In the genomic region with DNA sequence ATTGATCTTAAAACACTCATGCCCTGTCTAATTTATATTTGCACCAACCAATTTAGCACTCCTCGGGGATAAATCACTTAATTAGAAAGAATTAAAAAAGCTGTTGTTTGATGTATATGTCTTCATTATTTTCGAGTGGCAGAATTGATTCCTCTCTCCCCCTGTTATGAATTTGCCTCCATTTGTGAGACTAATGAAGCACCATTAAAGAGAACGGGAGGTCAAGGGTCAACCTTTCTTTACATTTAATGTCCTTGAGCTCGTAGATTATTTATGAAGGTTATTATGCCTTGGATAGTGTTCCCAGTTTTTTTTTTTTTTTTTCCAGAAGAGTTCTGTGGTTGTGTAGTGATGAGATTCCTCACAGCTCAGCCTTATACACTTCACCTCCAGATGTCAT, we compare ENCODE assay signal across 23 mouse cellular contexts.
A peak's percentile ranks its signal among the peaks of the same experiment; 100 is the strongest.
DNase-seq lines count a peak whose midpoint lies in the region; ATAC-seq and TF ChIP-seq lines count a peak whose summit lies in the region.
"Had no signal": no experiment of that assay in that cellular context is flagged by ENCODE, and none has a peak within 500 bp of the region (broad histone marks: within the 10 kb centered on the region; RNA-seq: fewer than 3 reads in every experiment).

No protein-coding gene starts in this region.

- peak; percentile 51 for DNase-seq in lung, embryonic 14.5 days
- no peak for DNase-seq in lung, postnatal 14 days
- DNase-seq in brain, embryonic 14.5 days (ENCODE audit: low read depth) = peak; percentile 20
- peak; percentile 16 for DNase-seq in embryo, embryonic 11.5 days (ENCODE audit: low read depth, low spot score)
- DNase-seq in adrenal gland, adult 2 months = no peak
- no peak for DNase-seq in left cerebral cortex, adult 11 months (ENCODE audit: low spot score)
- DNase-seq: adrenal gland, postnatal 10 days; cerebellum, adult 2 months; cerebellum, postnatal 14 days; forebrain, postnatal 0 days; gastrocnemius, postnatal 36 days; heart, adult 11 months; heart, postnatal 10 days; heart, postnatal 4 days; kidney, adult 11 months had no signal

- no peaks in the 10 kb centered on the region for H3K4me1 ChIP-seq in lung, embryonic 14.5 days (ENCODE audit: insufficient read depth)
- peaks cover 4% of the 10 kb centered on the region; the same call in 1 of the 2 replicates for H3K4me1 ChIP-seq in neural tube, embryonic 13.5 days (replicated peaks)
- H3K4me1 ChIP-seq: embryonic facial prominence, embryonic 12.5 days; forebrain, embryonic 12.5 days; heart, embryonic 10.5 days; hindbrain, embryonic 12.5 days had no signal

- no peak overlapping the region for H3K27ac ChIP-seq in lung, embryonic 14.5 days (ENCODE audit: low read depth)
- H3K27ac ChIP-seq in neural tube, embryonic 13.5 days (replicated peaks) = no peak overlapping the region
- H3K27ac ChIP-seq: embryonic facial prominence, embryonic 12.5 days; forebrain, embryonic 12.5 days; heart, embryonic 10.5 days; hindbrain, embryonic 12.5 days had no signal

- no peak for TF ChIP-seq CTCF in lung, embryonic 14.5 days (IDR thresholded peaks at IDR 0.05; ENCODE audit: low read depth)
- no peak for TF ChIP-seq CTCF in brain, embryonic 14.5 days (IDR thresholded peaks at IDR 0.05; ENCODE audit: borderline replicate concordance, extremely low read depth, insufficient read depth, insufficient read length)

- H3K4me2 ChIP-seq in lung, embryonic 14.5 days = no peak overlapping the region
- H3K4me2 ChIP-seq in neural tube, embryonic 13.5 days = no peak overlapping the region
- H3K4me2 ChIP-seq: embryonic facial prominence, embryonic 12.5 days; forebrain, embryonic 12.5 days; hindbrain, embryonic 12.5 days had no signal

- 27% methylated on average over 4 of the region's 4 CpGs for WGBS in lung, embryonic 14.5 days
- 54% methylated on average over 4 of the region's 4 CpGs for WGBS in neural tube, embryonic 13.5 days

- H3K36me3 ChIP-seq in lung, embryonic 14.5 days (ENCODE audit: insufficient read depth) = no peaks in the 10 kb centered on the region
- H3K36me3 ChIP-seq in neural tube, embryonic 13.5 days = no peaks in the 10 kb centered on the region
- H3K36me3 ChIP-seq: embryonic facial prominence, embryonic 12.5 days; forebrain, embryonic 12.5 days; G1E; heart, embryonic 10.5 days; hindbrain, embryonic 12.5 days had no signal

- H3K4me3 ChIP-seq in lung, embryonic 14.5 days (ENCODE audit: low read depth, low read length) = no peak overlapping the region
- H3K4me3 ChIP-seq in neural tube, embryonic 13.5 days = no peak overlapping the region
- H3K4me3 ChIP-seq: embryonic facial prominence, embryonic 12.5 days; forebrain, embryonic 12.5 days; heart, embryonic 10.5 days; hindbrain, embryonic 12.5 days had no signal

- H3K27me3 ChIP-seq in lung, embryonic 14.5 days (ENCODE audit: insufficient read depth, low read length) = no peaks in the 10 kb centered on the region
- H3K27me3 ChIP-seq in neural tube, embryonic 13.5 days = no peaks in the 10 kb centered on the region
- H3K27me3 ChIP-seq: embryonic facial prominence, embryonic 12.5 days; forebrain, embryonic 12.5 days; hindbrain, embryonic 12.5 days had no signal

- no peaks in the 10 kb centered on the region for H3K9me3 ChIP-seq in lung, embryonic 14.5 days (ENCODE audit: low read depth, low read length)
- H3K9me3 ChIP-seq in neural tube, embryonic 13.5 days = no peaks in the 10 kb centered on the region
- H3K9me3 ChIP-seq: embryonic facial prominence, embryonic 12.5 days; forebrain, embryonic 12.5 days; heart, embryonic 10.5 days; hindbrain, embryonic 12.5 days had no signal

- ATAC-seq in lung, embryonic 14.5 days (ENCODE audit: insufficient read depth) = peak; percentile 38; the same call in 1 of the 2 replicates
- 0 out of 2 replicates have a peak, but pooled peaks have one; percentile 15 for ATAC-seq in neural tube, embryonic 13.5 days (ENCODE audit: low read depth)
- ATAC-seq: CD4-positive, CD25-positive, alpha-beta regulatory T cell, adult 4 months; forebrain, postnatal 0 days; hindbrain, embryonic 16.5 days had no signal

- no peak overlapping the region for H3K9ac ChIP-seq in lung, embryonic 14.5 days
- no peak overlapping the region for H3K9ac ChIP-seq in neural tube, embryonic 13.5 days
- H3K9ac ChIP-seq: embryonic facial prominence, embryonic 12.5 days; forebrain, embryonic 12.5 days; forebrain, postnatal 0 days; hindbrain, embryonic 12.5 days had no signal

- no peak for TF ChIP-seq POLR2A in brain, embryonic 14.5 days (IDR thresholded peaks at IDR 0.05; ENCODE audit: borderline replicate concordance, extremely low read depth, insufficient read depth, insufficient read length, poor library complexity, severe bottlenecking)

Comparison
In these comparisons a context has a peak if more than half of its experiments do, and no peak if none do; other contexts are left out.
1. DNase-seq: peak in lung, embryonic 14.5 days (single experiment), brain, embryonic 14.5 days (single experiment) and embryo, embryonic 11.5 days (single experiment); none in lung, postnatal 14 days (single experiment), adrenal gland, adult 2 months (single experiment) and left cerebral cortex, adult 11 months (single experiment).